Mouse (Mus musculus) kidney, adult 8-10 months (tissue): ENCODE measurements around the gene Tmem119.
A peak's percentile ranks its signal among the peaks of the same experiment; 100 is the strongest.
"Not testable (repeated sequence)": the region's sequence is repeated elsewhere in the genome, so short reads cannot be mapped to it uniquely, and the experiment has no call there.

ENCODE experiments used
- DNase-seq, 2 experiments: peaks; one replicate each; pipeline ENCODE4 v3.0.0; 2022

Gene Tmem119

GRCm38 (mm10) chr5:113786985-113787384 is 13.3 kb downstream of the Tmem119 start:
- no peak for DNase-seq

- not testable (repeated sequence) for DNase-seq
Observed at GRCm38 (mm10) chr5:113784104-113784503, 16.2 kb downstream of the Tmem119 start.

GRCm38 (mm10) chr5:113783581-113784001 is 16.7 kb downstream of the Tmem119 start:
- DNase-seq = peak in 1 of 2 experiments; percentile 33

- peak in 1 of 2 experiments; percentile 29 for DNase-seq
Observed at GRCm38 (mm10) chr5:113782624-113783023, 17.7 kb downstream of the Tmem119 start.

- DNase-seq = no peak
Observed at GRCm38 (mm10) chr5:113781875-113782274, 18.4 kb downstream of the Tmem119 start.

GRCm38 (mm10) chr5:113781254-113781653 is 19.1 kb downstream of the Tmem119 start:
- DNase-seq = no peak

GRCm38 (mm10) chr5:113780763-113781162 is 19.6 kb downstream of the Tmem119 start:
- DNase-seq = no peak

- no peak for DNase-seq
Observed at GRCm38 (mm10) chr5:113780082-113780752, 20.1 kb downstream of the Tmem119 start.

GRCm38 (mm10) chr5:113779569-113779968 is 20.7 kb downstream of the Tmem119 start:
- no peak for DNase-seq

GRCm38 (mm10) chr5:113777728-113778127 is 22.6 kb downstream of the Tmem119 start:
- DNase-seq = peak in 1 of 2 experiments; percentile 31

GRCm38 (mm10) chr5:113776896-113777226 is 23.5 kb downstream of the Tmem119 start:
- no peak for DNase-seq

- peak; percentile 56 to 65 for DNase-seq
Observed at GRCm38 (mm10) chr5:113776128-113776895, 24.0 kb downstream of the Tmem119 start.

GRCm38 (mm10) chr5:113775585-113775984 is 24.7 kb downstream of the Tmem119 start:
- DNase-seq = no peak

- DNase-seq = peak; percentile 76 to 92
Observed at GRCm38 (mm10) chr5:113773664-113774063, 26.7 kb downstream of the Tmem119 start.

- DNase-seq = no peak
Observed at GRCm38 (mm10) chr5:113772905-113773519, 27.3 kb downstream of the Tmem119 start.

GRCm38 (mm10) chr5:113772450-113772895 is 27.8 kb downstream of the Tmem119 start, which contains the start of the genes Sart3 and Iscu:
Sart3 (minus strand) TSS chr5:113772510.
Iscu (plus strand) TSS chr5:113772748.
- peak; percentile 93 for DNase-seq

GRCm38 (mm10) chr5:113771213-113772162 is 28.8 kb downstream of the Tmem119 start:
- peak; percentile 88 for DNase-seq

GRCm38 (mm10) chr5:113768806-113769205 is 31.5 kb downstream of the Tmem119 start:
- DNase-seq = no peak

- DNase-seq = no peak
Observed at GRCm38 (mm10) chr5:113765641-113766526, 34.4 kb downstream of the Tmem119 start.

GRCm38 (mm10) chr5:113764426-113764825 is 35.9 kb downstream of the Tmem119 start:
- DNase-seq = no peak

- no peak for DNase-seq
Observed at GRCm38 (mm10) chr5:113761585-113761984, 38.7 kb downstream of the Tmem119 start.
